Mouse (Mus musculus) lung, postnatal 0 days (tissue): ENCODE data around the gene Olfr765.

ENCODE experiments used
- CTCF ChIP-seq: IDR thresholded peaks from 2 replicates; pipeline ENCODE4 v1.5.1; 2016; ENCODE audit warnings: antibody characterized with exemption, mild to moderate bottlenecking
- EP300 ChIP-seq: IDR thresholded peaks from 2 replicates; pipeline ENCODE4 v1.6.1; 2016; ENCODE audit warnings: antibody characterized with exemption, mild to moderate bottlenecking, control low read depth

DNA sequence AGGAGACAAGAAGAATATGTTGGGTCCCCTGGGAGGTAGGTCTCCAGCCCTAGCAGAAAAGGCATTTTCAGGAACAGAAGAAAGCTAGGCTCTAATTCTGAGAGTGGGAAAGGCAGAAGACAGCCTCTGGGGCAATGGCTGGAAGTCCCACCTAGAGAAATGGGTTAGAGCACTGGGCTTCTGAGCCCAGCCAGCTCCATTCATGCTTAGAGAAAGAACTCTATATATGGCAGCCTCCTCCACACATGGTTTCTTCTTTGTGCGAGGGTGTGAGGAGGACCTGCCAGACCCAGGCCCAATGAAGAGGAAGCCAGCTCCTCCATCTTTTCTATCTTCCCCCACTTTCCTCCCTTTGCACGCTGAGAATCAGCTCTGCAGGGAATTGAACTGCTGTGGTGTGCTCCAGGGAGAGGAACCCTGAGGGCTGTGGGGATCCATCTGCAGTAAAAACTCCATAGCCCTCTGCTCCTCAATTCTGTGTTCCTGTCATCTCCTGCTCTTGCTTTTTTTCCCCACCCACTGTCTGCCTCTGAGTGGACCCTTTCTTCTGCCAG, 39.4 kb downstream of the Olfr765 start, which contains the start of gene Olfr763:
- no peak for TF ChIP-seq CTCF
- TF ChIP-seq EP300, result no peak
